Mouse (Mus musculus) myocyte (in vitro differentiated cells): ENCODE measurements around the gene Sphk2. TPM values are rescaled to one million over a fixed set of nuclear protein-coding genes. Genes with fewer than 3 reads are reported as not detected.

Experiments
- H3K27me3 ChIP-seq: one replicate; pipeline ENCODE4 v1.6.1; 2011; ENCODE audit not compliant: control insufficient read depth, insufficient read depth, insufficient read length
- H3K36me3 ChIP-seq: one replicate; pipeline ENCODE4 v1.6.1; 2011; ENCODE audit not compliant: control insufficient read depth, insufficient read depth
- H3K4me2 ChIP-seq: one replicate; pipeline ENCODE4 v1.6.1; 2011; ENCODE audit warnings: low read depth, control low read depth
- H3K4me3 ChIP-seq: one replicate; pipeline ENCODE4 v1.5.1; 2011; ENCODE audit warnings: mild to moderate bottlenecking, control low read depth, moderate library complexity
- H3K79me2 ChIP-seq: one replicate; pipeline ENCODE4 v1.6.1; 2011; ENCODE audit not compliant: control insufficient read depth, insufficient read depth
- H3ac ChIP-seq: one replicate; pipeline ENCODE4 v1.6.1; 2011; ENCODE audit not compliant: control insufficient read depth, insufficient read length
- CEBPB ChIP-seq: IDR thresholded peaks from 2 replicates; pipeline ENCODE4 v1.6.1; 2011; ENCODE audit warnings: mild to moderate bottlenecking, moderate library complexity; ENCODE audit not compliant: poor library complexity, insufficient read depth, severe bottlenecking
- E2F4 ChIP-seq: IDR thresholded peaks from one replicate; pipeline ENCODE4 v1.6.1; 2011; ENCODE audit warnings: mild to moderate bottlenecking, control low read depth, moderate library complexity; ENCODE audit not compliant: insufficient read depth
- MAX ChIP-seq: IDR thresholded peaks from one replicate; pipeline ENCODE4 v1.6.1; 2011; ENCODE audit warnings: low read depth, mild to moderate bottlenecking, control low read depth
- MYOD1 ChIP-seq, 3 experiments: IDR thresholded peaks; one replicate each; pipeline ENCODE4 v1.6.1; 2011; ENCODE audit warnings: control low read depth in 2 of 3, low read depth in 2 of 3, mild to moderate bottlenecking in 2 of 3, moderate library complexity in 1 of 3; ENCODE audit not compliant: insufficient read length in 2 of 3, control insufficient read depth in 1 of 3
- MYOG ChIP-seq, 3 experiments: IDR thresholded peaks; one replicate each; pipeline ENCODE4 v1.6.1; 2011; ENCODE audit warnings: control low read depth in 2 of 3, low read depth in 2 of 3, mild to moderate bottlenecking in 2 of 3; ENCODE audit not compliant: insufficient read length in 2 of 3, control insufficient read depth in 1 of 3, insufficient read depth in 1 of 3
- POLR2A ChIP-seq: IDR thresholded peaks from one replicate; pipeline ENCODE4 v1.6.1; 2011; ENCODE audit warnings: low read depth, mild to moderate bottlenecking, control low read depth, moderate library complexity; ENCODE audit not compliant: insufficient read length
- POLR2AphosphoS2 ChIP-seq: IDR thresholded peaks from one replicate; pipeline ENCODE4 v1.6.1; 2011; ENCODE audit warnings: low read depth, control low read depth; ENCODE audit not compliant: insufficient read length
- REST ChIP-seq: IDR thresholded peaks from one replicate; pipeline ENCODE4 v1.6.1; 2011; ENCODE audit warnings: mild to moderate bottlenecking, control low read depth, moderate library complexity; ENCODE audit not compliant: insufficient read depth, insufficient read length
- SRF ChIP-seq: IDR thresholded peaks from one replicate; pipeline ENCODE4 v1.6.1; 2011; ENCODE audit warnings: low read depth; ENCODE audit not compliant: control insufficient read depth, insufficient read length
- TCF12 ChIP-seq: IDR thresholded peaks from one replicate; pipeline ENCODE4 v1.6.1; 2011; ENCODE audit warnings: mild to moderate bottlenecking, control low read depth; ENCODE audit not compliant: poor library complexity, insufficient read depth, severe bottlenecking
- TCF3 ChIP-seq: IDR thresholded peaks from one replicate; pipeline ENCODE4 v1.6.1; 2011; ENCODE audit warnings: low read depth, control low read depth; ENCODE audit not compliant: insufficient read length
- USF1 ChIP-seq: IDR thresholded peaks from one replicate; pipeline ENCODE4 v1.6.1; 2011; ENCODE audit warnings: low read depth, mild to moderate bottlenecking, control low read depth, moderate library complexity
- polyA plus RNA-seq: library from polyadenylated mRNA; unstranded; fragments of >200 nt; fragmentation: generic; extraction: Trizol; gene quantifications from one replicate; pipeline ENCODE4 v1.2.1, GENCODE M21; 2012; ENCODE audit warnings: missing spikeins

Sphk2 gene
- polyA plus RNA-seq, 1 experiment: 22.8 TPM

DNA sequence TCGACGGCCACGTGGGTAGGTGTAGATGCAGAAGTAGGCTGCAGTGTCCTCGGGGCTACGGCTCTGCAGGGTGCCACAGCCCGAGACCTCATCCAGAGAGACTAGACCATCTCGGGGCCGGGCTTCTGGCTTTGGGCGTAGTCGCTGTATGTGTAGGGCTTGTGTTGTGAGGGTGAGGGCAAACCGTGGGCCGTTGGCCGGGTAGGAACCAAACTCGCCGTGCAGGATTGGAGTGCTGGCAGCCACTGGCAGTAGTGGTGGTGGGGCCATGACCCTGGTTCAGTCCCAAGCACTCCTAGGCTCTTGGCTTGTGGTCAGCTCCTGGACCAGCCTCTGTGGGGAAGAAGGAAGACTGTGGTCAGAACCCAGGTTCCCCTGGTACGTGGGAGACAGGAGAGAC is 4.4 kb downstream of the Sphk2 start:
- Histone ChIP-seq H3K36me3 (no peaks in the 10 kb centered on the region), H3K4me3 (no peak overlapping the region), H3K79me2 (peaks cover 37% of the 10 kb centered on the region), H3K4me2 (no peak overlapping the region), H3ac (no peak overlapping the region), H3K27me3 (no peaks in the 10 kb centered on the region)
- TF ChIP-seq MAX (no peak), REST (no peak), POLR2AphosphoS2 (no peak), MYOD1 (IDR thresholded peaks at IDR 0.05; ENCODE audit: control insufficient read depth in 1 of 3, insufficient read length in 2 of 3, low read depth in 2 of 3) (no peak), TCF12 (no peak), USF1 (no peak), E2F4 (no peak)

DNA sequence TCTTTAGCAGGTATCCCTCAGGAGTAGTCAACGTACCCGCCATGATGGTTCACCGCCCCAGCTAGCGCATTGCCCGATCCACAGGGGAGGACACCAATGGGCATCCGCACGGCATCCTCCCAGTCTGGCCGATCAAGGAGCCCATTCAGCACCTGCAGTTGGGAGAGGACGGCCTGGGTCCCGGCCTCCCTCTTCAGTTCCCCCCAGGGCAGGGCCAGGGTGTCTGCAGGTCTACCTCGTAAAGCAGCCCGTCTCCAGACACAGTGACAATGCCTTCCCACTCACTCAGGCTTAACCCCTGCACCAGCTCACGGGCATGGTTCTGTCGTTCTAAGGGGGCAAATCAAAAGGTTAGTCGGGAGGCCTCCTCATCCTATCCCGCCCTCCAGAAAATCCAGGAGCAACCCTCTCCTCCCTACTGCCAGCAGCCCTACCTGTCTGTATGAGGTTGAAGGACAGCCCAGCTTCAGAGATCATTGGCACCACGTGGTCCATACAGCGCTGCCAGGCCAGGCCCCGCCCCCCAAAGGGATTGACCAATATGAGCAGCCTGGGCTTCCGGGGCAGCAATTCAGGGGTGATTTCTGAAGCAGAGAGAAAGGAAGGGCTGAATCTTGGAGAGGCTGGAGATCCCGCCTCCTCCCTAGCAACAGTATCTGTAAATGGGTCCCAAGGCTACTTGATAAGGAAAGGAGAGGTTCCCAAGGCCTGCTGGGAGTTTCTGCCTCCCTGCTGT is 5.6 kb downstream of the Sphk2 start:
- peak; percentile 70 for TF ChIP-seq POLR2AphosphoS2
- no peak for TF ChIP-seq POLR2A
- TF ChIP-seq MAX: no peak
- H3K79me2 ChIP-seq: peaks cover 29% of the 10 kb centered on the region

DNA sequence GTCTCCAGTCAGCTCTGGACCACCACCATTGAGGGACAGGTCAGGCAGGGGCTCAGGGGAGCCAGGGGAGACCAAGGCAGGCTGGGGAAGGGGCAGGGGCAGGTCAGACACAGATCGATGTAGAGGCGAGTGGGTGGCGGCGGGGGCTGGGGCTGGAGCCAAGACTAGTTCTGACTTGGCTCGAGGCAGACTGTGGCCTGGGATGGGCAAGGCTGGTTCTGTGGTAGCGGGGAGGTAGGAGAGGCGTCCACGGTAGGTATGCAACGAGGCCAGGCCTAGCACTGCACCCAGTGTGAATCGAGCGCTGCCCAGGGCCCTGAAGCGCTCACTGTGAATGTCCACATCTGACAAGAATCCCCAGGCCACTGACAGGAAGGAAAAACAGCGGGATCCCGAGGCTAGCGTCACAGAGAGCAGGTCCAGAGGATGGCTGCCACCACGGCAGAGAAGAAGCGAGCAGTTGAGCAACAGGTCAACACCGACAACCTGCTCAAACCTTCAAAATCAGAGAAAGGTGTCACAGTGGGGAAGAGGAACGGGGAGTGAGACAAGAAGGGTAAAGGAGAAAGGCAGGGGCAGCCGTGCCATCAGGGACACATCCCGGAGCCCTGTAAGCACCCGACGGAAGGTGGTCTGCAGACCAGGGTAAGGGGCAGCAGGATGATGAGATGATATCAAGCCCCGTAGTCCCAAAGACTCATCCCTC is 6.3 kb downstream of the Sphk2 start:
- Histone ChIP-seq H3K36me3 (no peaks in the 10 kb centered on the region), H3K27me3 (no peaks in the 10 kb centered on the region), H3K4me3 (no peak overlapping the region), H3ac (no peak overlapping the region), H3K79me2 (peaks cover 22% of the 10 kb centered on the region), H3K4me2 (no peak overlapping the region)
- no peak for TF ChIP-seq MYOG (IDR thresholded peaks at IDR 0.05; ENCODE audit: control insufficient read depth in 1 of 3, insufficient read depth in 1 of 3, insufficient read length in 2 of 3, low read depth in 2 of 3)
- peak; percentile 85 for TF ChIP-seq POLR2AphosphoS2
- no peak for TF ChIP-seq CEBPB
- peak; percentile 25 for TF ChIP-seq POLR2A

More for the DNA sequence above, 5.6 kb downstream of the Sphk2 start:
- no peak overlapping the region for H3K4me3 ChIP-seq
- no peaks in the 10 kb centered on the region for H3K27me3 ChIP-seq
- H3K4me2 ChIP-seq: no peak overlapping the region
- H3K36me3 ChIP-seq: no peaks in the 10 kb centered on the region
- no peak overlapping the region for H3ac ChIP-seq

DNA sequence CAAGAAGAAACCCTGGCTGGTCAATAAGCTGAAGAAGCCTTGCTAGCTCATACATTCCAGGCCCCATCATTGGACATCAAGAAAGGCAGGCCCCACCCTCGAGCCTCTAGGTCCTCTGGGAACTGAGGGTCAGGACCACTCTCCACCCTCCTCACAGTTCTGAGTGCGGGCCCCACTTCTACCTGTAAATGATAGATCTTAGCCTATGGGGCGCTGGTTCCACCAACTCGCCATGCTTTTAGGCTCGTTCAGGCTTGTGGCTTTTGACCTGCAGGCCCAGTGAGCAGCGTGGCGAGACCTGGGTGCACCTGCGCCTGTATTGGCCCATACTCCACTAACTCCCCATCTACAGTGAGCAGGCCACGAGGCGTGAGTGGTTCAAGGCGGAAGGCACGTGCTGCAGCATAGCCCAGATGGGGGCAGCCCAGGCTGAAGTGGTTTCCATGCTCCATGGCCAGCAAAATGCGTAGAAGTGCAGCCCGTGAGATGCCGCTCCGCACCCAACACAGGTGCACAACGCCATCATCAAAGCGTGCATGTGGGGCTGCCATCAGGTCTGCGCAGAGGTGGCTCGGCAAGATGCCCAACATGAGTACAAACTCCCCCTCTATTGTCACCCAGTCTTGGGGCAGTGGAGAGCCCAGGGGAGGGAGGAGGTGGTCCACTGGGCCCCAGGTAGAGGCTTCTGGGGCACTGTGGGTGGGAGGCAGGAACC is 7.2 kb downstream of the Sphk2 start:
- no peaks in the 10 kb centered on the region for H3K36me3 ChIP-seq
- no peaks in the 10 kb centered on the region for H3K27me3 ChIP-seq
- H3ac ChIP-seq: no peak overlapping the region
- peaks cover 14% of the 10 kb centered on the region for H3K79me2 ChIP-seq
- no peak overlapping the region for H3K4me3 ChIP-seq
- TF ChIP-seq POLR2AphosphoS2 (peak; percentile 92), MYOD1 (IDR thresholded peaks at IDR 0.05; ENCODE audit: control insufficient read depth in 1 of 3, insufficient read length in 2 of 3, low read depth in 2 of 3) (no peak), MYOG (IDR thresholded peaks at IDR 0.05; ENCODE audit: control insufficient read depth in 1 of 3, insufficient read depth in 1 of 3, insufficient read length in 2 of 3, low read depth in 2 of 3) (no peak)
- H3K4me2 ChIP-seq: no peak overlapping the region

DNA sequence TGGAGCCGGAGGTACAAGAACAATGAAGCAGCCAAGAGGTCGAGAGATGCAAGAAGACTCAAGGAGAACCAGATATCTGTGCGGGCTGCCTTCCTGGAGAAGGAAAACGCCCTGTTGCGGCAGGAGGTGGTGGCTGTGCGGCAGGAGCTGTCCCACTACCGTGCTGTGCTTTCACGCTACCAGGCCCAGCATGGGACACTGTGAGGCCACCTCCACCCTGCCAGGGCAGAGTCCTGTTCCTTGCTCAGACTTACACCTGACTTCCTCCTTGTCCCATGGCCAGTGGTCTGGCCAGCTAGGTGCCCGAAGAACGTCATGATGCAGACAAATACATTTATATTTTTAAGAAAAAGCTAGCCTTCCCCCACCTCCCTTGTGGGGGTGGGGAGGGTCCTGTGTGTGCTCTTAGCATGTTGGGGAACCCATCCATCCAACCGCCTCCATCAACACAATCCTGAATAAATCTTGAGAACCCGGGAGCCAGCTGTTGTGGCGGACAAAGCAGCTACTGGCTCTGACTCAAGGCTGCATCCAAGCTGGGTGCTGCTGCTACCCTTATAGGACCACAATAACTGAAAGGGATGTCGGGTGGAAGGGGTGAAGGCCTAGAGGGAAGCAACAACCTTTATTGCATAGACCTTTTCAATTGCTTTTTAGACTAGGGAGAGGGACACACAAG is 8.0 kb downstream of the Sphk2 start:
- H3K4me3 ChIP-seq: no peak overlapping the region

More for the DNA sequence above, 8.0 kb downstream of the Sphk2 start:
- Histone ChIP-seq H3K36me3 (no peaks in the 10 kb centered on the region), H3K27me3 (no peaks in the 10 kb centered on the region), H3K4me2 (no peak overlapping the region), H3ac (no peak overlapping the region), H3K79me2 (peaks cover 10% of the 10 kb centered on the region)
- TF ChIP-seq TCF12 (no peak), MAX (no peak), SRF (no peak), POLR2AphosphoS2 (peak; percentile 97), POLR2A (peak; percentile 51), TCF3 (no peak), REST (no peak), E2F4 (no peak)
